Mouse (Mus musculus) kidney, postnatal 4 days (tissue): ENCODE measurements around the gene Nt5m.
"Not testable (repeated sequence)": the region's sequence is repeated elsewhere in the genome, so short reads cannot be mapped to it uniquely, and the experiment has no call there.

ENCODE experiments used
- DNase-seq, 2 experiments: peaks; one replicate each; pipeline ENCODE4 v3.0.0; 2021; ENCODE audit warnings: mixed read lengths in 2 of 2

Nt5m gene

DNA sequence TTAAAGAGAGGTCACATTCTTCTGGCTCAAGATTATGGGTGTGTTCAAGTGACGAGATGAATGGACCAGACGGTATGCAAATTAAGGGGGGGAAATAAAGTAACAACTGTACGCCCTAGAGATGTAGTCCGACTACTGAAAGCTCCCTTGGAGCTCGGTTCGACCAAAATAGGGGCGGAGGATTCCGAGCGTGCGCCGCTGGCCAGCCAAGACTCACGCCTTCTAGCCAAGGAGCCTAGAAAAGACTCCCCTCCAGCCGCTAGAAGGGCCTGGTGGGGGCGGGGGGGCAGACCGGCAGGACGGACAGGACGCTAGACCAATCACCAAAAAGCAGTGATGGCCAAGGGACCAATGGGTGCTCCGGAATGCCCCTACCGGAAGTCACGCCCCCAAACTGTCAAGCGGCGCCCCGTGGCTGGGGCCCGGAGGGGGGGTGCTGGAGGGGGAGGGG is at the start of gene Nt5m:
Gene Nt5m (plus strand): TSS at position 440 of the 451 bp plus-strand sequence.
- peak; percentile 94 to 97 for DNase-seq

DNA sequence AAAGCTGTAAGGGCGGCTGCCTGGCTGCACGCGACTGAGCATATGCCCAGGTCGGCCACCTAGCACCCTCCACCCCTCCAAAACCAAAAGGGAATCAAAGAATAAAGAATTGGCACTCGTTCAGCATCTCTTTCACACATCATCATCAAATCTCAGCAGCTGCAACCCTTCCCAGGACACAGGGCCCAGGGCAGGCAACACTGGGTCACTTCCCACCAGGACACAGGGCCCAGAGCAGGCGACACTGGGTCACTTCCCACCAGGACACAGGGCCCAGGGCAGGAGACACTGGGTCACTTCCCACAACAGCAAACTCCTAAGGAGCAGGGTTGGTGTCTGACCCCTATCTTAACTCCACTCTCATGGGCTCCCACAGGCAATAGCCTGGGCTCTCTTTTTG is 45.9 kb upstream of the Nt5m start:
- no peak for DNase-seq

DNA sequence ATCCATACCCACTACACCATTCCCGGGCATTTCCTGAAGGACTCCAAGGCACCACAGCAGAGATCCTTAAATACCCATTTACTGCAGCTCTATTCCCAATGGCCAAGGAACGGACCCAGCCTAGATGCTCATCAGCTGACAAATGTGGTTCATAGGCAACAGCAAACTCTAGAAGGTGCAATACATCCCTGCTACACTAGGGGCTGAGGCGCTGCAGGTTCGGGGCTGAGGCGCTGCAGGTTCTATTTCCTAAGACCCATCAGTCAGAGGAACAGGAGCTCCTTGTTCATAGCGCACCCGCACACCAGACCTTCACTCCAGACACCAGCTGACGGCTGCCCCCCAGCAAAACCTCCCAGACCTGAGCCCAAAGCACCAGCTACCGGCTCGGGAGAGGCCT is 38.8 kb upstream of the Nt5m start:
- no peak for DNase-seq

DNA sequence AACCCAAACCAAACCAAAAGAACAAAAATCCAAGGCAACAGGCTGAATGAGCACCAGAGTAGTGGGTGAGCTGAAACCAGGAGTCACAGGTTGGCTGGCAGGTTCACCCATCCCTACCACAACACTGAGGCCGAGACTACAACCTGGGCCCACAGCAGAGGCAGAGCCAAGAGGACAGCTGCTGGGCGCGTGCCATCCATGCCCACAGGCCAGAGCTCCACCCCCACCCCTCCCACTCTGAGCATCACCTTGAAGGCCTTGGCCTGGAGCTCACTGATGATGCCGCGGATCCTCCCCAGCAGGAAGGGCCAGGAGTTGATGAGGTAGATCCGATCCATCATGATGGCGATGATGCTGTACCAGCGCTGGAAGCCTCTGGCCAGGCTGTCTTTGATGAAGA is 37.4 kb upstream of the Nt5m start:
- no peak for DNase-seq

DNA sequence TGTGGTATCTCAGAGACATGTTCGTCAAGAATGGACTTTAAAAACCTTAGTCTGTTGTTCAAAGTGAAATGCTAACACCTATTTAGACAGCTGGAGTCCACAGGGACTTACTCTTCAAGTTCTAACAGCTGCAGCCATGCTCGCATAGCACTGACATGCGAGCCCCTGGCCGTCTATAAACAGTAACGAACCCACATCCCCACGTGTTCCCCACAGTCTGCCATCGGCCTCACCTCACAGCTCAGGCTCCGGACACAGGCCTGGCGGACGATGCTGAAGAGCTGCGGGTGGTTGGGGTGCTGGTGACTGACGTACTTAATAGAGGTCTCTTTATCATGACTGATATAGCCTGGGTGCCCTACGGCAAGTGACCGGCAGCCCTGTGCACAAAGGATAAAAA is 35.7 kb upstream of the Nt5m start:
- no peak for DNase-seq

DNA sequence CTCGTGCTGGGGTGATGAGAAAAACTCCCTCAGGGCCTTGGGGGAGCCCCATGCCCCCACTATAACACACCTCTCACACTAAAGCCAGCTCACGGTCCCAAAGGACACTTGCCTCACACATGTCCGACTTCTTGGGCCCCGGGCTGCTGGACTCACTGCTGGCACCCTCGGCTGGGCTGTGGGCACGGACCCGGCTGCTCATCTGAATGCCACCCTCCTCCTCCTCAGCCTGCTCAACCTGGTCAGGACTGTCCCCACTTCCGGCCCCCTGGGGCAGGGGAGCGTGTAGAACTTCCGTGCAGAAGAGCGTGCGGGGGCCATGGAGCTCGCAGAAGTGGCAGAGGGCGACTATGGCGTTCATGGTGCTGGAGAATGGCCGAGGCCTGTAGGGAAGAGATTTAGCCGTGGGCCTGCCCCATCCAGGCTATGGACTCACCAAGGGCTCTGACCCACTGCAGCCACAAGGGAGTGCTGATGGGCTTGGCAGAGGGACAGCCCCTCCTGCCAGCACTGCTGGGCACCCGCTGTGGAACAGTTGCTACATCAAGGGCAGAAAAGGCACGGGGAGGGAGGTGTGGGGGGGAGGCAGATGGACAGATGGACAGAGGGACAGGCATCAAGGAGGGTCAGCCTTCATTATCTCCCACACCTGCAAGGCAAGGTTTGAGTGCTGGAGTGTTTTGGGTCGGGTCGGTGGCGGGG is 34.7 kb upstream of the Nt5m start:
- DNase-seq: no peak

DNA sequence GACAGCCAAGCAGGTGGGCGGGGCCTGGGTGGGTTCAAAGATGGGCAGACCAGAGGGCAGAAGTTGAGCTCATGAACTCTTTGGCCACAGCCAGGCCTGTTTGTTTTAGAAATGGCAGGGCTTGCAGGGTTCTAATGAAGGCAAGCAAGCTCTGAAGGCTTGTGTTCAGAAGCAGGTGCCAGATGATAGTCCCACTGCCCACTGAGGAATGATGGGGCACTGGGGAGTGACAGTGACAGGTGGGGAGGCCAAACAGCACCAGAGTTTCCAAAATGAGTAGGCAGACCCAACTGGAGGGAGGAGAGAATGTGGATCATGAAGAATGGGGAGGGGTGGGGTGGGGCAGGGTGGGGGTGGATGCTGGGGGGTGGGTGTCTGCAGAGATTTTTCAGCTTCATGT is 34.0 kb upstream of the Nt5m start:
- no peak for DNase-seq

DNA sequence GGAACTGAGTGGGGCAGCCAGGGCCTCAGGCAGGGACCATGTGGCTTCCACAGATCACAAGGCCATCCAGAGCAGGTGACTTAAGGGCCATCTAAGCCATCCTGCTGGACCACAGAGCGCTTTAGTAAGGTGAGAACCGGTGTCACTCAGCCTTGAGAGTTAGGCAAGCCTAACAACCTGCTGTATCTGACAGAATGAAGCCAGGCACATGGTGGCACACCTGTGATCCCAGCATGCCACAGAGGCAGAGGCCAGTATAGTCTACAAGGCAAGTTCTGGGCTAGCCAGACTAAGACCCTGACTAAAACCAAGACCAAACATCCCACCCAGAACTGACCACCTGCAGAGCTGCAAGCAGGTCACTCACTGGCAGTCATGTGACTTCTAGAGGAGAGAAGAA is 33.6 kb upstream of the Nt5m start:
- no peak for DNase-seq

DNA sequence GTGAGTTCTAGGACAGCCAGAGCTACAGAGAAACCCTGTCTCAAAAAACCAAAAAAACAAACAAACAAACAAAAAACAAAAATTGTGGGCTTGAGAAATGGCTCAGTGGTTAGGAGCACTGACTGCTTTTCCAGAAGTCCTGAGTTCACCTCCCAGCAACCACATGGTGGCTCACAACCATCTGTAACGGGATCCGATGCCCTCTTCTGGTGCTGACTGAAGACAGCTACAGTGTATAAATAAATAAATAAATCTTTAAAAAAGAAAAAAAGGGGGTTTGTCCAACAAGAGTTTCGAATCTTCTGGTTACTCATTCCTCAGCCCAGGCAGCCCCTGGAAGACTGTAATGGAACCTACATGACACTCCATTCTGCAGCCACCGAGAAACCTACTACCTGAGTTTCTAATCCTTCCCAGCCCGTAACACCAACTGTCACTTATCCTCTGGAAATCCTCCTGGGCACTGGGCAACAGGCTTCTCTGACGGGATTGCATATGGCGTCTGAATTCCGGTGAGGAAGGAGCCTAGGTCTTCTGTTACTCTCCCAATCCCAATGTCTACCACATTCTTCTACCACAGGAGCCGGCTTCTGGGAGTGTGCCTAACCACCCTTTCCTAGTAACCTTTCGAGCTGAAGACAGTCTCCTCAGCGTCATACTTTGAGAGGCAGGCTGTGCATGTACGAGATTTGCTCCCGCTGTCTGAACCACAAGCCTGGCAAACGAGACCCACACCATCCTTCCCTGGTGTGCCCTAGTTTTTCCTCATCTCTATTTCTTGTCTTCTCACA is 30.9 kb upstream of the Nt5m start:
- DNase-seq: no peak

DNA sequence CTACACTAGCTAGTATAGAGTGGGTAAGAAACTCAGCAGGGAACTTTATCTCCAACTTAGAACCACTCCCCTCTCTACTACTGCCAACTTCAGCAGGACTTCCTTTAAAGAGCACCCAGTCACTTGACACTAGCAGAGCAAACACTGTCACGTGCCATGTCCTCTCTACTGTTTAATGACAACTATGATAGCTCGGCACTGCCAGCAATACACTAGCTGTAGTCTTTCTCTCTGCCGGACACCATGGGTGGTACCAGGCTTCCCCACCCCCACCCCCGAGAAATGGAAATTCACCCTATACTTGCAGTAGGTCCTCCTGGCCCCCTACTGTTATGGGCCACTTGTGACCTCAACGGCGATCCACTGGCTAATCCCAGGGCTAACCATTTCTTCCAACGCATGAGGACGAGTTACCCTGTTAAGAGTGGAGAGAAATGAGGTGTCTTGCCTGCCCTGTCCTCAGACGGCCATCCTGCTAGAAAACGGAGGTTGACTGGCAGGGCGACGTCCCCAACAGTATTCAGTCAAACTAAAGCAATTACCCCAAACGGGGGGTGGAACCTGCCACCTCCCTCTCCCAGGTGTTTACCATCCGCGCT is 30.1 kb upstream of the Nt5m start:
- peak in 1 of 2 experiments; percentile 49 for DNase-seq

DNA sequence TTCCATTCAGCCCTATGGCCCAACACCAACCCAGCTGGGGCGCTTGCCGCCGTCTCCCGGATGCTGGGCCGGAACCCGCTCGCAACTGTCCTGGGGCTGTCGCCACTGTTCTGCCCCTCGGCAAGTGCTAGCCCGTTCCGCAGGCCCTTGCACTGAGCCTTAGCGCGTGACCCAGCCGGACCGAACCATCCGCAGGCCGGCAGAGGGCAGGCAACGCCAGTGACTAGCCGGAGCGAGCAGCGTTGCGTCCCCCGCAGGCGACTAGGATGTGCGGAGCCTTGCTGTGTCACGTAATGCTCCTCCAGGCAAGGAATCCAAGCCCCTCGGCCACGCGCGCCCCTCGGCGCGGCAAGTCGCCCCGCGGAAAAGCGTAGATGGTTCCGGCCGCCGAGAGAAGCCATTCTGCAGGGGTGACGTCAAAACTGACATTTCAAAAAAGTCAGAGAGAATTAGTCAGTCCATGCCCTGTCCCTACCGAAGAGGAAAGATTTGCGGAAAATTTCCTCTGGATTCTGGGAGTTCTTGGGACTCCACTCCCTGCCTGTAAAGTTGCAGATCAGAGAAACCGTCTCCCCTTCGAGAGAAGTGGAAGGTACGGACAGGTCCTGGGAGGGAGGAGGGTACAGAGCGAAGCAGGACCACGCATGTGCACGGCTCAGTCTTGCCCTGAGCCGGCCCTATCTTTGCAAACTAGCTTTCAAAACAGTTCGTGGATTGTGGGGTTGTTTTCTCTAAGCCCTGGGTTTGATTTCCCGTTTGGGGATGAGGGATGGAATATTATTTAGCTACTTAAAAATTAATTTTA is 29.4 kb upstream of the Nt5m start, which contains the start of gene Flcn:
Gene Flcn (minus strand): TSS at position 347 of the 805 bp plus-strand sequence.
- DNase-seq: peak; percentile 86 to 92

DNA sequence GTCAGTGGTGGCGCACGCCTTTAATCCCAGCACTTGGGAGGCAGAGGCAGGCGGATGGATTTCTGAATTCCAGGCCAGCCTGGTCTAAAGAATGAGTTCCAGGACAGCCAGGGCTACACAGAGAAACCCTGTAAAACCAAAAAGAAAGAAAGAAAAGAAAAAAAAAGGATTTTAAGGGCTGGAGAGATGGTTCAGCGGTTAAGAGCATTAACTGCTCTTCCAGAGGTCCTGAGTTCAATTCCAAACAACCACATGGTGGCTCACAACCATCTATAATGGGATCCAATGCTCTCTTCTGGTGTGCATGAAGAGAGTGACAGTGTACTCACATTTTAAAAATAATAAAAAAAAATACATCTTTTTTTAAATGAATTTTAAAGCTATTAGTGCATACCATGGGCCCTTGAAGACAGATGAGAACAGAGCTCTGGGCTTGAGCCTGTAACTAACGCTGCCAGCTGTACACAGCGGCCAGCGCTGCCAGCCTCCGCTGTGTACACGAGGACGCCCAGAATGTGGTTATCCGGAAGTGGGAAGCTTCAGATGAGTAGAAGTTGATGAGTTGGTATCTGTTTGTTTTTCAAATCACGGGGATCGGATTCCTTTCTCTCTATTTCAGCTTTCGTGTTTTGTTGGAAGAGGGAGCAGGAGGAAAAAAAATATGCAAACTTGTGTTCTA is 28.6 kb upstream of the Nt5m start:
- DNase-seq: no peak

DNA sequence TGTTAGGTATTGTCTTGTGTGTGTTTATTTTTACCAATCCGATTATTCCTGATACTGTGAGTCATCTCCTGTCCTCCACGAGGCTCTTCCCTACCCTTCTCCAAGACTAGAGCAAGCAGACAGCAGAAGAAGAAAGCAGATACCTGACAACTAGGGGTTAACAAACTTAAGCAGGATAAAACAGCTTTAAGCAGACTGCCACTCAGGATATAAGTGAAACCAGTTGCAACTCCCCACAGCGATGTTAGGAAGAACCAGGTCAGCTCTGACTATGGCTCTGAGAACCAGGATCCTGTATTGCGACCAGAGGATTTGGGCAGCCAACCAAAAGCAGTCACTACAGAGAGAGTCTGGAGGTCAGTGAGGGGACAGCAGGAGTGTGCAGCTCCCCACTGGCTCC is 28.0 kb upstream of the Nt5m start:
- DNase-seq: no peak

DNA sequence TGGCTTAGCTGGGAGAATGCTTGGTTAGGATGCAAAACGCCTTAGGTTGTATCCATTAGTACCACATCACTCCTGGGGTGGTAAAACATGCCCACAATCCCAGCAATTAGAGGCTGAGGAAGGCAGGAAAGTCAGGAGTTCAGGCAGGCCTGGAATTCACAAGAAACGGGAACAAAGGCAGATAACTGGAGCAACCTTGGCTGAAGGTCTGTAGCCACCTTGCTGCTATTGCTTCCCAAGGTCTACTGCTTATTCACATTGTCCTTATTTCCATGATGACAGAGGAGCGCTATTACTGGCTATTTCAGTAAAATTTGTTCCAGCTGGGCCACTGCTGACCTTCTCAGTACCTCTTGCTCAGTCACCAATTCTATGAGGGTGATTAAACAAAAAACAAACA is 26.0 kb upstream of the Nt5m start:
- no peak for DNase-seq

DNA sequence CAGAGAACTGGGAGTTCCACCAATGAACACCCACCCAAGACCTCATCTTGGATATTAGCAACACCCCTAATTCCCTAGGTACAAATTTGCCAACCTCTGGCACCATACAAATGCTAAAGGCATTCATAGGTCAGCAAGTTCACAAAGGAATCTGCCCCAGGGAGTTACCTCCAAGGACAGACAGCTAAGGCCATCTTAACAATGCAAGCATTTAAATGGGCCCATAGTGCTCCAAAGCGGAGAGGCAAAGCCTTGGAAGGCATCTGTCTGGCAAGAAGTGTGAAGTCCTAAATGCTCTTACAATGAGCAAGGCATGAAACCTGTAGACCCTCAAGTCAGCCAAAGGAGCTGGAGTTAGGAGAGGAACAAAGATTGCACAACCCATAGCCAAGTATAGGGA is 24.9 kb upstream of the Nt5m start:
- DNase-seq: no peak

DNA sequence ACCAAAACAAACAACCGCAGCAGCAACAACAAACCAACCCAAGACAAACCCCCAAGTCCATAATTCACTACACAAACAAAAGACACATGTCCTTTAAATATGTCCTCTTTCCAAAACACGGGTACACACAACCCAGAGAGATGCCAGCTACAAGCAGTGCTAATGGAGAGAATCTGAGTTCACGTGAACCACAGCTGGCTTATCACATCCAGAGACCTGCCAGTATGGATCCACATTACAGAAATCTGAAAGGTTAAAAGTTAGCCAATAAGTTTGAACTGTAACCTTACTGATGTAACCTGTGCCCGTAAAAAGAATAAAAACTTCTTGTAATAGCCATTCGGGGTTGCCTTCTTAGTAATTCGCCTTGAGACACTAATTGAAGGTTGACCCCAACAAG is 24.3 kb upstream of the Nt5m start:
- no peak for DNase-seq

DNA sequence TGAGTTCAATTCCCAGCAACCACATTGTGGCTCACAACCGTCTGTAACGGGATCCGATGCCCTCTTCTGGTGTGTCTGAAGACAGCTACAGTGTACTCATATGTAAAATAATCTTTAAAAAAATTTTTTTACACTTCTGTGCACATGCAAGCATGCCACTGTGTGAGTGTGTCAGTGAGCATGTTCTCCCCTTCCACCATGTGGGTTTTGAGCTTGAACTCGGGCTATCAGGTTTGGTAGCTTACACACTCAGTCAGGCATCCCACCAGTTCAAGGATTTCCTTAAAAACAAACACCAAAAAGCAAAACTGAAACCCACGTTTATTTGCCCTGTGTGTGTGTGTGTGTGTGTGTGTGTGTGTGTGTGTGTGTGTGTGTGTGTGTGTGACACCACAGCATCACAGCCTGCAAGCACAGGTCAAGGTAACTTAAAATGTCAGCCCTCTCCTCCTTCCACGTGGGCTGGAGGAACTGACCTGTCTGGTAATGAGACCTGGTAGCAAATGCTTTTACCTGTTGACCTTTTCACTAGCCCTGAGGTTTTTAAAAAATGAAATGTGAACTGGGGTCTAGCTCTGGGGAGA is 23.7 kb upstream of the Nt5m start:
- no peak for DNase-seq

DNA sequence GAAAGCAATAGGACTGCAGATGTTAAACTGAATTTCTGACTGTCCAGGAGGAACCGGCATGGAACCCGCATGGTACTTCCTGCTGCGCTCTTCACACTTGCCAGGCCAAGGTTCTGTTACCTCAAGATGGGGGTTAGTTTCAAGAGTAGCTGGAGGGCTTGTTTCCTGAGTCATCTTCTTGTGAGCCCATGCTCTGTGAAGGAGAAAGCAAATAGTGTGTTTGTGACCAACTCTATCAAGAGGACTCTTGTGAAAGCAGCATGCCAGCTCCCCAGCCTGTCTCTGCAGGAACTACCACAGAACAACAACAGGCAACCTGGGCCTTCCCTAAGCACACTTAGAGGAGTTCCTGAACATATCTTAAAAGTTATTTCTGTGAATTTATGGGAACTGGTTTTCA is 21.3 kb upstream of the Nt5m start:
- no peak for DNase-seq

DNA sequence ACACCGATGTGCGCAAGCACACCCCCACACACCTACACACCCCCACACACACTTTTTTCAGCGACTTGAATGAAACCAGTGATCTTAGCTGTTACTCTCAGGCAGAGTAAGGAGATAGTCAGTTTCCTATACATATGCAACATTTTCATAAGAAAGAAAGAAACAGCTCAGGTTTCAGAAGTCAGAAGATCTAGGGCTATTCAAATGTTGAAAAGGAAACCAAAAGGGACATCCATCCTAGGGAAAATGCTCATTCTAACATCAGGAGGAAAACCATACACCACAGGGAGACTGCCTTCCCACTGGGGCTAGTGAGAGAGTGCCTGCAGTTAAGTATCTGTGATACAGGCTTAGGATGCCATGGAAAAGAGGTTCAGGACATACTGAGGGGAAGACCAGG is 17.6 kb upstream of the Nt5m start:
- DNase-seq: no peak

DNA sequence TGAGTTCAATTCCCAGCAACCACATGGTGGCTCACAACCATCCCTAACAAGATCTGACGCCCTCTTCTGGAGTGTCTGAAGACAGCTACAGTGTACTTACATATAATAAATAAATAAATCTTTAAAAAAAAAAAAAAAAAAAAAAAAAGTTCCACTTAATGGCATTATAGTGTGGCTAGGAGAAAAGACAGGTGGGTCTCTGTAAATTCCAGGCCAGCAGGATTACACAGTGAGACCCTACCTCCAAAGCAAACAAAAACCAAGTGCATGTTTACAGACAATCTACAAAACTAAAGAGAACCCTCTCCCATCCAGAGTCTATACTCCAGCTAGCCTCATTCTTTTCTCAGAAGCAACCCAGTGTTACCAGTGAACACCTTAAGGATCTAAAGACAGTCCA is 1.5 kb upstream of the Nt5m start:
- DNase-seq: not testable (repeated sequence)

DNA sequence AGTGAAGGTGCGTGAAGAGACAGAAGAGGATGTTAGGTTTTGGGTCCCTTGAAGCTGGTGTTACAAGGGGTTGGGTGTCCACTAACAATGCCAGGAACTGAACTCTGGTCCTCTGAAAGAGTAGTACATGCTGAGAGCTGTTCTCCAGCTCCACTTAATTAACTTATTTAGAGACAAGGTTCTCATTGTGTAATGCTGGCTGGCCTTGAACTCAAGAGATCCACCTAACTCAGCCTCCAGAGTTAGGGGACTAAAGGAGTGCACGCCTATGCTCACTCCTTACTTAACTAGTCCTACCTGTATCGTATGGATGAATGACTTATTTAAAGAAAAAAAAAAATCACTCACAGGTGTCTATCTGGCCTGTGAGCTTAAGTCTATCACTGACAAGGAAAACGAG is 821 bp upstream of the Nt5m start:
- DNase-seq: no peak
